Mouse (Mus musculus) cerebellum, adult 2 months (tissue): ENCODE results near the gene St3gal5. TPM values are rescaled to one million over a fixed set of nuclear protein-coding genes. Genes with fewer than 3 reads are reported as not detected.

ENCODE experiments used
- DNase-seq, 2 experiments: peaks; one replicate each; pipeline ENCODE4 v3.0.0; 2021
- H3K27ac ChIP-seq: fragments of 200-500 bp; 2 replicates; pipeline ENCODE4 v1.5.1; 2012; ENCODE audit warnings: low read length, control low read depth, inconsistent platforms; ENCODE audit not compliant: insufficient read depth
- H3K27me3 ChIP-seq: fragments of 200-500 bp; 2 replicates; pipeline ENCODE4 v1.6.1; 2012; ENCODE audit warnings: inconsistent platforms, mild to moderate bottlenecking, low read length, moderate library complexity; ENCODE audit not compliant: control insufficient read depth, insufficient read depth
- H3K4me1 ChIP-seq: fragments of 200-500 bp; 2 replicates; pipeline ENCODE4 v1.6.1; 2011; ENCODE audit warnings: low read length; ENCODE audit not compliant: control insufficient read depth, insufficient read depth
- H3K4me3 ChIP-seq: fragments of 200-500 bp; replicated peaks from 2 replicates; pipeline ENCODE3; 2011; ENCODE audit warnings: mild to moderate bottlenecking, low read depth, low read length, control low read depth; ENCODE audit not compliant: insufficient read depth
- CTCF ChIP-seq: fragments of 200-500 bp; IDR thresholded peaks from 2 replicates; pipeline ENCODE4 v1.5.1; 2011; ENCODE audit warnings: low read depth, mild to moderate bottlenecking, control low read depth, low read length, moderate library complexity, borderline replicate concordance; ENCODE audit not compliant: insufficient read depth
- POLR2A ChIP-seq: fragments of 200-500 bp; IDR thresholded peaks from 2 replicates; pipeline ENCODE4 v1.6.1; 2011; ENCODE audit warnings: low read length, control low read depth, borderline replicate concordance; ENCODE audit not compliant: insufficient read depth
- WGBS: fragments of 180-500 bp; shearing (Covaris S2); methylation state at CpG from one replicate; pipeline ENCODE4 v1.1.7; 2018; 5-methylcytosine and 5-hydroxymethylcytosine counted together
- polyA plus RNA-seq: library from polyadenylated mRNA; depleted of rRNA; stranded (reverse); fragments of >200 nt; gene quantifications from 2 replicates; pipeline ENCODE4 v1.2.3, GENCODE M21; 2012; rRNA removed

The St3gal5 gene
- polyA plus RNA-seq, 1 experiment: 129 TPM

DNA sequence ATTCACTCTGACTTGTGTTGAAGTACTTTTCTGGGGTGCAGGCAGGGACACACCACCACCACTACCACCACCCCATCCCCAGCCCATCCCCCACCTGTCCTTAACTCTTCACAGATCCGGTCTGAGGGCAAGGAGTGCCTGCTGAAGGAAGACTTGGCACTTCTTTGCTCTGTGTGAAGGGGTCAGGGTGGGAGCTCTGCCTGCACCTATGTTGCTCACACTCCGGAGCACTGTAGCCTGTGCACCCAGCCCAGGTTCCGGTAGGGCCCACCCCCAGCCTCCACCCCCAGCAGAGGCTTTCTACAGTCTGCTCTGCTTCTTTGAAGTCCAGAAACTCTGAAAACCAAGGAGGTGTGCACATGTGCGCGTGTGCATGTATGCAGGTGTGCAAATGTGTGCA, 93.2 kb downstream of the St3gal5 start:
- WGBS: 78% methylated on average over 5 of the region's 5 CpGs
- no peak for DNase-seq
- H3K4me1 ChIP-seq: no peaks in the 10 kb centered on the region
- no peak for TF ChIP-seq POLR2A
- no peak for TF ChIP-seq CTCF
- no peak overlapping the region for H3K27ac ChIP-seq
- no peaks in the 10 kb centered on the region for H3K27me3 ChIP-seq
- H3K4me3 ChIP-seq: no peak overlapping the region

DNA sequence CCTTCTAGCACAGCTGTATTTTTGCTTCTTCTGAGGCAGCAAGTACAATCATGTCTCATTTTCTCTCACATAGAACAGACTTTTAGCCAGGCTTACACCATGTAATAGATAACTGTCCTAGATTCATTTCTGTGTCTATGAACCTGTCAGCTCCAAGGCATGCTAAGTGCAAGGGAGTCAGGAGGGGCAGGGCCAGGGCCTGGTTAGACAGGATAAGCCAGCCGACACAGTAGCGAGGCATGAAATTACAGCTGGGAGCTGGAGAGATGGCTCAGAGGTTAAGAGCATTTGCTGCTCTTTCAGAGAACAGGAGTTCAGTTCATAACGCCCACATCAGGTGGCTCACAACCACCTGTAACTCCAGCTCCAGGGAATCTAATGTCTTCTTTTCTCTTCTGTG, 99.3 kb downstream of the St3gal5 start:
- 88% methylated on average over 3 of the region's 3 CpGs for WGBS
- H3K4me3 ChIP-seq: no peak overlapping the region
- no peak overlapping the region for H3K27ac ChIP-seq
- no peaks in the 10 kb centered on the region for H3K4me1 ChIP-seq
- TF ChIP-seq CTCF (no peak), POLR2A (no peak)
- no peak for DNase-seq
- no peaks in the 10 kb centered on the region for H3K27me3 ChIP-seq

DNA sequence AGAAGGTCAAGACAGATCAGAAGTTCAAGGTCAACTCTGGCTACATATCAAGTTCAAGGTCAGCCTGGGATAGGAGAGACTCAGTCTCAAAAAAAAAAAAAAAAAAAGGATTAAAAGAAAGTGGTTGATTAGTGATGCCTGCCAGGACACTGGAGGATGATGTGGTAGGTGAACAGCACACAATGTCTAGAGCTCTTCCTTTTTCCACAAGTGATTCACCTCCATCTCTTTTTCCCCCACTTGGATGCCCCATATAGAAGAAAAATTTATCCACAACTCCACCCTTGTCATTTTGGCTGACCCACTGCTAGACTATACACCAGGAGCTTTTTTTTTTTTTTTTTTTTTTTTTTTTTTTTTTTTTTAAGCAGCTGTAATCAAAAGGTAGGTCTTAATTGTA, 100.1 kb downstream of the St3gal5 start:
- no peaks in the 10 kb centered on the region for H3K27me3 ChIP-seq
- H3K4me3 ChIP-seq: no peak overlapping the region
- TF ChIP-seq CTCF: no peak
- TF ChIP-seq POLR2A: no peak
- no peak for DNase-seq
- H3K4me1 ChIP-seq: no peaks in the 10 kb centered on the region
- H3K27ac ChIP-seq: no peak overlapping the region

DNA sequence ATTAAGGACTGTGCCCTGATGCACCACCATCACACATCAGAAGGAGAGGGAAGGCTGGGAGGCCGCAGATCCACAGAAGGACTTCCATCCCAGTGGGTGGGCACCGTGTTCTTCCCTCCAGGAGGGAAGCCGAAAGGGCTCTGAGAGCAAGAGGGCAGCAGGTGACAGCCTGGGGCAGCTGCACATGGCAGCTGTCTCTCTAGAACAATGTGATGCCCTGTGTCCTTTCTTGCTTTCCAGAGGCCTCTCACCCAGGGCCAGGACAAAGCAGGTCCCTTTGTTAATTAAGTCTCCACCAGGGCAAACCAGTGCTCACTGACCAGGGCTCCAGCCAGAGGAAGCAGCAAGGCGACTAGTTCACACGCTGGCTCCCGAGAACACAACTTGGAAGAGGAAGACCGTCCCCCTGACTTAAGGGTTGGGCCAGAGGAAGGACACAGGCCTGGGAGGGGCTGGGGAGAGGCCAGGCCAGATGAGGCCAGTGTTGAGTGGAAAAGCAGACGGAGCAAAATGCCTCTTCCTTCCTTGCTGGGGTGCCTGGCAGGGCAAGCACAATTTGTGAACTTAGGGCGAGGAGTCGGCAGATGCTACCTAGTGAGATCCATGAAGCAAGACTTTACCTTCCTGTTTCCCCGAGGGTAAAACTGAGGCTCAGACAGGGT, 103.3 kb downstream of the St3gal5 start:
- Histone ChIP-seq H3K4me1 (no peaks in the 10 kb centered on the region), H3K27me3 (no peaks in the 10 kb centered on the region), H3K4me3 (no peak overlapping the region), H3K27ac (no peak overlapping the region)
- DNase-seq: peak in 1 of 2 experiments; percentile 8
- WGBS: 63% methylated on average over 11 of the region's 11 CpGs
- TF ChIP-seq CTCF (no peak), POLR2A (no peak)

DNA sequence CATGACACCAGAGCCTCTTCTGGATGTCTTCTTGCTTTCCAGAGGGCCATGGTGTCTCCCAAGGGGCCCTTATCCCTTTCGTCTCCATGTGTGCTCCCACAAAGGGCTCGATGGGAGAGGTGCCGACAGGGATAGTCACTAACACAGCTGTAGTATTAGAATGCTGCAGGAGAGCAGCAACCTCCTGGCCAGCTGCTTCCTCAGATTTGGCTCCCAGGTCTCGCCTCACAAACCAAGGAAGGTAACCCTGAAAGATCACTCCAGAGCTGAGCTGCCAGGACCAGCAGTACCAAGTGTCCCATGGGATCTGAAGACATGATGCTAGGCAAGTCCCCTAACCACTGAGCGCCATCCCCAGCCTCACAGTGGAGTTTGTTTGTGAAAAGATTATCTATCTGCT, 105.3 kb downstream of the St3gal5 start:
- Histone ChIP-seq H3K4me3 (no peak overlapping the region), H3K27me3 (no peaks in the 10 kb centered on the region), H3K27ac (no peak overlapping the region), H3K4me1 (peaks cover under 1% of the 10 kb centered on the region; the same call in 1 of the 2 replicates)
- TF ChIP-seq CTCF (no peak), POLR2A (no peak)
- WGBS: 85% methylated on average over 5 of the region's 5 CpGs
- no peak for DNase-seq

DNA sequence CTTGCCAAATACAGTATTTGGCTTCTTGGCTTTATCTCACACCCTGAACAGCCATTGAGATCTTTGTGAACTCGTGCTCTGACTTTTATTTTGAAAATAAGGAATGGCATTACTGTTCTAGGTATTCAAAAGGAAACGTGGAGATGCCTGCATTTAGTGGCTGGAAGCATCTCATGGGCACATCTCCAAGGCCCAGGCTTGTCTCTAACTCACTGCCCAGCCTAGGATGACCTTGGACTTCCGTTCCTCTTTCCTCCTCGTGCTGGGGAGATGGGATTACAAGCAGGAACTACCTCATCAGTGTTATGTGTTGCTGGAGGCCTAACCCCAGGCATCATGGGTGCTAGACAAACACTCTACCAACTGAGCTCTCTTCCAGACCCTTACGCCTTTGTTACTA, 105.9 kb downstream of the St3gal5 start:
- Histone ChIP-seq H3K27me3 (no peaks in the 10 kb centered on the region), H3K27ac (no peak overlapping the region), H3K4me1 (peaks cover 6% of the 10 kb centered on the region), H3K4me3 (no peak overlapping the region)
- no peak for TF ChIP-seq POLR2A
- TF ChIP-seq CTCF: no peak
- WGBS: 77% methylated on average over 5 of the region's 5 CpGs
- DNase-seq: no peak

Other genes starting within 250 kb of the St3gal5 start
- gene Ptcd3, start 188.8 kb upstream of the St3gal5 start, polyA plus RNA-seq: 64.1 and 65.6 TPM in 2 replicates
- gene Polr1a, start 188.5 kb upstream of the St3gal5 start, polyA plus RNA-seq: 18.9 and 19.6 TPM in 2 replicates
- 4.4 and 5.9 TPM in 2 replicates for gene Atoh8, start 138.0 kb downstream of the St3gal5 start, polyA plus RNA-seq
- gene Sftpb, start 207.0 kb downstream of the St3gal5 start, polyA plus RNA-seq: not detected in 2 replicates
- 31.5 and 33.3 TPM in 2 replicates for gene Usp39, start 247.6 kb downstream of the St3gal5 start, polyA plus RNA-seq
- gene 0610030E20Rik, start 249.7 kb downstream of the St3gal5 start, polyA plus RNA-seq: 25.1 and 26.1 TPM in 2 replicates